Mouse (Mus musculus) heart, embryonic 14.5 days (tissue): ENCODE measurements around the gene Asb18. TPM values are rescaled to one million over a fixed set of nuclear protein-coding genes. Genes with fewer than 3 reads are reported as not detected.

Experiments used
- polyA plus RNA-seq: library from polyadenylated mRNA; unstranded; fragments of >200 nt; fragmentation: Nextera tagmentation; extraction: Ambion mirVana; gene quantifications from 2 replicates; pipeline ENCODE4 v1.2.1, GENCODE M21; 2014

The Asb18 gene
- polyA plus RNA-seq, 1 experiment from 2014 or later = 1.0 TPM

Other genes starting within 250 kb of the Asb18 start
- 0.12 and 0.27 TPM in 2 replicates for gene Gbx2, start 83.5 kb downstream of the Asb18 start, polyA plus RNA-seq
- not detected in 2 replicates for gene Iqca, start 138.7 kb upstream of the Asb18 start, polyA plus RNA-seq
- 41.3 and 51.0 TPM in 2 replicates for gene Ackr3, start 189.3 kb upstream of the Asb18 start, polyA plus RNA-seq